9 mouse cellular contexts compared by ENCODE assay signal in the genomic region with DNA sequence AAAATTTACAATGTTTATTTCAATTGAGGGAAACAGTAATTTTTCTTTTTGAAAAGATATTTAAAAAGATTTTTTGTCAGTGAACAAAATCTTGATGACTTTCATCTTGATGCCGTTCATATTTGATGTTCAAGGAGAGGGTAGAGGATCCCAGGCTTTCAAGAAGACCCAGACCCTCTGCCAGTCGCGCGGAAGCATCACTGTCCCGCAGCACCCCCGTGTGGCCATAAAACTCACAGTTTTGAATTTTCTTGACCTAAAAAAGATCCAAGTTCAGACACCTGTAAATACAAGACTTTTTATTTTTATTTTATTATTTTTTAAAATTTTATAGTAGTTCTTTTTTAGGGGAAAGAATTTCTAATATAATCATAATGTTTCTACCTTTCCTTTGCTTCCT.
DNase-seq lines count a peak whose midpoint lies in the region; ATAC-seq and TF ChIP-seq lines count a peak whose summit lies in the region.
"Had no signal": no experiment of that assay in that cellular context is flagged by ENCODE, and none has a peak within 500 bp of the region (broad histone marks: within the 10 kb centered on the region; RNA-seq: fewer than 3 reads in every experiment).

No protein-coding gene starts in this region.

- 13% methylated on average over 6 of the region's 6 CpGs for WGBS in heart, adult 2 months
- 9% methylated on average over 6 of the region's 6 CpGs for WGBS in embryonic facial prominence, embryonic 14.5 days
- WGBS in limb, embryonic 12.5 days: 7% methylated on average over 6 of the region's 6 CpGs

- no peaks in the 10 kb centered on the region for H3K36me3 ChIP-seq in heart, adult 2 months (ENCODE audit: control insufficient read depth, insufficient read depth, low read length)
- no peaks in the 10 kb centered on the region for H3K36me3 ChIP-seq in embryonic facial prominence, embryonic 14.5 days (ENCODE audit: control insufficient read depth, insufficient read depth, low read length)
- H3K36me3 ChIP-seq in limb, embryonic 12.5 days: no peaks in the 10 kb centered on the region
- H3K36me3 ChIP-seq: heart, embryonic 15.5 days had no signal

- TF ChIP-seq POLR2A in heart, adult 2 months (IDR thresholded peaks at IDR 0.05; ENCODE audit: insufficient read depth, low read depth, low read length): no peak

- no peaks in the 10 kb centered on the region for H3K9me3 ChIP-seq in embryonic facial prominence, embryonic 14.5 days (ENCODE audit: control insufficient read depth, low read length)
- H3K9me3 ChIP-seq in limb, embryonic 12.5 days: no peaks in the 10 kb centered on the region
- H3K9me3 ChIP-seq: heart, embryonic 15.5 days had no signal

- H3K4me3 ChIP-seq in heart, adult 2 months: no peak overlapping the region
- H3K4me3 ChIP-seq in embryonic facial prominence, embryonic 14.5 days (ENCODE audit: low read depth, low read length): no peak overlapping the region
- H3K4me3 ChIP-seq in limb, embryonic 12.5 days (replicated peaks): no peak overlapping the region
- H3K4me3 ChIP-seq: heart, embryonic 15.5 days had no signal

- no peaks in the 10 kb centered on the region for H3K27me3 ChIP-seq in heart, adult 2 months (ENCODE audit: control insufficient read depth, insufficient read depth, low read length)
- no peaks in the 10 kb centered on the region for H3K27me3 ChIP-seq in embryonic facial prominence, embryonic 14.5 days (replicated peaks; ENCODE audit: control insufficient read depth, insufficient read depth, low read length)
- no peaks in the 10 kb centered on the region for H3K27me3 ChIP-seq in limb, embryonic 12.5 days
- H3K27me3 ChIP-seq: heart, embryonic 15.5 days had no signal

- no peak overlapping the region for H3K9ac ChIP-seq in heart, adult 2 months (ENCODE audit: low read depth, low read length)
- no peak overlapping the region for H3K9ac ChIP-seq in embryonic facial prominence, embryonic 14.5 days (ENCODE audit: low read depth, low read length)
- no peak overlapping the region for H3K9ac ChIP-seq in limb, embryonic 12.5 days (replicated peaks)
- H3K9ac ChIP-seq: heart, embryonic 15.5 days had no signal

- H3K27ac ChIP-seq in heart, adult 2 months: no peak overlapping the region
- H3K27ac ChIP-seq in embryonic facial prominence, embryonic 14.5 days (replicated peaks; ENCODE audit: low read depth, low read length): no peak overlapping the region
- no peak overlapping the region for H3K27ac ChIP-seq in limb, embryonic 12.5 days
- H3K27ac ChIP-seq: heart, embryonic 15.5 days had no signal

- no peak for DNase-seq in heart, adult 2 months
- no peak for DNase-seq in heart, adult 8-10 months (ENCODE audit: low spot score)
- peak; percentile 1 for DNase-seq in thymus, postnatal 25 days
- no peak for DNase-seq in thymus, postnatal 0 days (ENCODE audit: low spot score)
- peak; percentile 40 for DNase-seq in embryonic facial prominence, embryonic 14.5 days (ENCODE audit: low spot score)
- peak; percentile 43 to 71 for DNase-seq in right cerebral cortex, postnatal 10 days (ENCODE audit: low spot score in 2 of 2)
- DNase-seq in spleen, adult 18-20 months: no peak

- no peak overlapping the region for H3K4me2 ChIP-seq in embryonic facial prominence, embryonic 14.5 days (ENCODE audit: low read depth, low read length)
- H3K4me2 ChIP-seq in limb, embryonic 12.5 days: no peak overlapping the region
- H3K4me2 ChIP-seq: heart, embryonic 15.5 days had no signal

- peak; percentile 55 for TF ChIP-seq CTCF in heart, adult 2 months (IDR thresholded peaks at IDR 0.05)

- H3K4me1 ChIP-seq in heart, adult 2 months (ENCODE audit: control insufficient read depth, insufficient read depth, low read length): no peaks in the 10 kb centered on the region
- no peaks in the 10 kb centered on the region for H3K4me1 ChIP-seq in embryonic facial prominence, embryonic 14.5 days (ENCODE audit: control insufficient read depth, insufficient read depth, low read length)
- H3K4me1 ChIP-seq in limb, embryonic 12.5 days (replicated peaks): no peaks in the 10 kb centered on the region
- H3K4me1 ChIP-seq: heart, embryonic 15.5 days had no signal

- intact Hi-C loops in heart, adult 2 months (cut with DNase I): no loop called here

- no peak for ATAC-seq in embryonic facial prominence, embryonic 14.5 days (ENCODE audit: low read depth)
- ATAC-seq in limb, embryonic 12.5 days (ENCODE audit: insufficient number of reproducible peaks, insufficient read depth, low FRiP score, low TSS enrichment, low read depth): peak; percentile 59; the same call in 1 of the 2 replicates

- no peak for TF ChIP-seq EP300 in heart, adult 2 months (IDR thresholded peaks at IDR 0.05; ENCODE audit: insufficient read depth, low read depth, low read length)

- H3K79me2 ChIP-seq in heart, adult 2 months (replicated peaks; ENCODE audit: control insufficient read depth, insufficient read depth, low read length): no peaks in the 10 kb centered on the region

Comparison
In these comparisons a context has a peak if more than half of its experiments do, and no peak if none do; other contexts are left out.
1. DNase-seq: peak in thymus, postnatal 25 days (single experiment), embryonic facial prominence, embryonic 14.5 days (single experiment) and right cerebral cortex, postnatal 10 days (2 of 2); none in heart, adult 2 months (0 of 2), heart, adult 8-10 months (single experiment), thymus, postnatal 0 days (single experiment) and spleen, adult 18-20 months (0 of 2).